In the genomic region with DNA sequence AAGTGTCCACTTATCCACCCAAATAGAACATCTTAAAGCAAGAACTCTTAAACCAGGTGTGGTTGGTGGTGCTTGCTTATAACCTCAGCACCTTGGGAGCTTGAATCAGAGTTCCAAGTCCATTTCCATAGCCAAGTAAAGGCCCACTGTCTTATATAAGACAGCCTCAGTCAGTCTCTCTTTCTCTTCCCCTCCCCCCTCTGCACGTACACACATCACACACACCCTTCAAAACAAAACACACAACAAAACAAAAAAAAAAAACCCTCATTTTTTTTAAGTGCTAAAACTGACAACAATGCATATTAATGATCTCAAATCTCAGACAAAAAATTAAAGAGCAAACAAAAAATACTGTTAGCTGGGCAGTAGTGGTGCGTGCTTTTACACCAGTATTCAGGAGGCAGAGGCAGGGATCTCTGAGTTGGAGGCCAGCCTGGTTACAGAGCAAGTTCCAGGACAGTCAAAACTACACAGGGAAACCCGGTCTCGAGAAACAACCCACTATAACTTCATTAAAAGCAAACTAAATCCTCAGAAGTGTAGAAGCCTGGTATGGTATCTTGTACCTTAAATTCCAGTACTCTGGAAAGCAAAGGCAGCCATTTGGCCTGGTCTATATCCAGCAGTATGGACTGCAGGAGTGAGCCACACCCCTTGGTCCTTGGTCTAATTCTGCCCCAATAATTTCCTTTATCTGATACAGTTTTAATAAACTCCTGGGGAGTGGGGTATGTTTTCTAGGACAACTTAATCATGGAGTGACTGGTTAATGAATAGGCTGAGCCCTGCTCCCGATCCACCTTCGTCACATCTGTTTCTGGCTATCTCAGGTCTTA, we compare ENCODE assay signal across 8 mouse cellular contexts. TPM values are rescaled to one million over a fixed set of nuclear protein-coding genes. Genes with fewer than 3 reads are reported as not detected.
DNase-seq lines count a peak whose midpoint lies in the region; ATAC-seq and TF ChIP-seq lines count a peak whose summit lies in the region.

No protein-coding gene starts in this region.

- 24% methylated on average over 6 of the region's 6 CpGs for WGBS in heart, adult 2 months
- WGBS in embryonic facial prominence, embryonic 15.5 days = 15% methylated on average over 6 of the region's 6 CpGs
- WGBS in kidney, embryonic 15.5 days = 27% methylated on average over 6 of the region's 6 CpGs
- 28% methylated on average over 6 of the region's 6 CpGs for WGBS in neural tube, embryonic 12.5 days

- H3K79me2 ChIP-seq in heart, adult 2 months (replicated peaks; ENCODE audit: control insufficient read depth, insufficient read depth, low read length) = peaks cover 2% of the 10 kb centered on the region

- peak overlapping the region; percentile 53 for H3K4me2 ChIP-seq in embryonic facial prominence, embryonic 15.5 days (replicated peaks)
- H3K4me2 ChIP-seq in kidney, embryonic 15.5 days = peak overlapping the region; percentile 61
- H3K4me2 ChIP-seq in neural tube, embryonic 12.5 days (replicated peaks) = peak overlapping the region; percentile 67

- no peak for TF ChIP-seq POLR2A in heart, adult 2 months (IDR thresholded peaks at IDR 0.05; ENCODE audit: insufficient read depth, low read depth, low read length)
- TF ChIP-seq POLR2A in ES-Bruce4 (IDR thresholded peaks at IDR 0.05; ENCODE audit: insufficient read depth, low read length) = no peak

- peaks cover 13% of the 10 kb centered on the region for H3K4me1 ChIP-seq in heart, adult 2 months (ENCODE audit: control insufficient read depth, insufficient read depth, low read length)
- peaks cover 2% of the 10 kb centered on the region for H3K4me1 ChIP-seq in ES-Bruce4 (ENCODE audit: control insufficient read depth, insufficient read depth, low read length)
- H3K4me1 ChIP-seq in embryonic facial prominence, embryonic 15.5 days = peaks cover 22% of the 10 kb centered on the region
- H3K4me1 ChIP-seq in kidney, embryonic 15.5 days = peaks cover 33% of the 10 kb centered on the region
- H3K4me1 ChIP-seq in neural tube, embryonic 12.5 days = peaks cover 16% of the 10 kb centered on the region

- H3K9ac ChIP-seq in heart, adult 2 months (ENCODE audit: low read depth, low read length) = peak overlapping the region; percentile 77
- H3K9ac ChIP-seq in ES-Bruce4 (ENCODE audit: low read depth, poor library complexity, severe bottlenecking) = peak overlapping the region; percentile 51
- peak overlapping the region; percentile 40 for H3K9ac ChIP-seq in embryonic facial prominence, embryonic 15.5 days
- H3K9ac ChIP-seq in kidney, embryonic 15.5 days = peak overlapping the region; percentile 41
- peak overlapping the region; percentile 63 for H3K9ac ChIP-seq in neural tube, embryonic 12.5 days

- peaks cover 25% of the 10 kb centered on the region for H3K36me3 ChIP-seq in heart, adult 2 months (ENCODE audit: control insufficient read depth, insufficient read depth, low read length)
- H3K36me3 ChIP-seq in ES-Bruce4 (ENCODE audit: control insufficient read depth, insufficient read depth, low read length, poor library complexity, severe bottlenecking) = no peaks in the 10 kb centered on the region
- no peaks in the 10 kb centered on the region for H3K36me3 ChIP-seq in embryonic facial prominence, embryonic 15.5 days
- H3K36me3 ChIP-seq in kidney, embryonic 15.5 days = no peaks in the 10 kb centered on the region
- no peaks in the 10 kb centered on the region for H3K36me3 ChIP-seq in neural tube, embryonic 12.5 days

- DNase-seq in heart, adult 2 months = no peak
- no peak for DNase-seq in heart, postnatal 14 days
- DNase-seq in gastrocnemius, postnatal 4 days (ENCODE audit: low spot score in 2 of 2) = no peak
- DNase-seq in right cerebral cortex, adult 18-20 months = no peak

- no peak for TF ChIP-seq CTCF in heart, adult 2 months (IDR thresholded peaks at IDR 0.05)
- TF ChIP-seq CTCF in ES-Bruce4 (IDR thresholded peaks at IDR 0.05; ENCODE audit: low read depth, low read length) = no peak

- no peaks in the 10 kb centered on the region for H3K27me3 ChIP-seq in heart, adult 2 months (ENCODE audit: control insufficient read depth, insufficient read depth, low read length)
- no peaks in the 10 kb centered on the region for H3K27me3 ChIP-seq in ES-Bruce4 (ENCODE audit: control insufficient read depth, insufficient read depth, low read length, poor library complexity, severe bottlenecking)
- H3K27me3 ChIP-seq in embryonic facial prominence, embryonic 15.5 days = no peaks in the 10 kb centered on the region
- no peaks in the 10 kb centered on the region for H3K27me3 ChIP-seq in kidney, embryonic 15.5 days
- H3K27me3 ChIP-seq in neural tube, embryonic 12.5 days (replicated peaks) = no peaks in the 10 kb centered on the region

- H3K9me3 ChIP-seq in ES-Bruce4 (replicated peaks; ENCODE audit: control insufficient read depth, insufficient read depth, low read length, poor library complexity, severe bottlenecking) = no peaks in the 10 kb centered on the region
- no peaks in the 10 kb centered on the region for H3K9me3 ChIP-seq in embryonic facial prominence, embryonic 15.5 days (replicated peaks)
- no peaks in the 10 kb centered on the region for H3K9me3 ChIP-seq in kidney, embryonic 15.5 days (replicated peaks)
- no peaks in the 10 kb centered on the region for H3K9me3 ChIP-seq in neural tube, embryonic 12.5 days

- TF ChIP-seq EP300 in heart, adult 2 months (IDR thresholded peaks at IDR 0.05; ENCODE audit: insufficient read depth, low read depth, low read length) = no peak
- no peak for TF ChIP-seq EP300 in ES-Bruce4 (IDR thresholded peaks at IDR 0.05; ENCODE audit: insufficient read depth, low read depth, low read length)

- no peak for ATAC-seq in embryonic facial prominence, embryonic 15.5 days (ENCODE audit: insufficient number of reproducible peaks, low FRiP score, low TSS enrichment, low read depth)
- no peak for ATAC-seq in kidney, embryonic 15.5 days (replicated peaks; ENCODE audit: low FRiP score)
- ATAC-seq in neural tube, embryonic 12.5 days (ENCODE audit: low FRiP score, low read depth) = no peak; the same call in 1 of the 2 replicates

- peak overlapping the region; percentile 89 for H3K27ac ChIP-seq in heart, adult 2 months
- H3K27ac ChIP-seq in ES-Bruce4 (ENCODE audit: insufficient read depth, low read length) = peak overlapping the region; percentile 31; the same call in 1 of the 2 replicates
- peak overlapping the region; percentile 91 for H3K27ac ChIP-seq in embryonic facial prominence, embryonic 15.5 days (replicated peaks)
- peak overlapping the region; percentile 91 for H3K27ac ChIP-seq in kidney, embryonic 15.5 days
- peak overlapping the region; percentile 63 for H3K27ac ChIP-seq in neural tube, embryonic 12.5 days

- intact Hi-C loops in heart, adult 2 months (cut with DNase I) = loop anchor here (5.0 to 10.0 kb wide), 3 partner anchors 164 to 374 kb away; a partner anchor contains a TSS
- intact Hi-C loops in heart, postnatal 14 days (cut with DNase I) = loop anchor here (10.0 kb wide), 1 partner anchor 504 kb away; a partner anchor contains a TSS

- H3K4me3 ChIP-seq in heart, adult 2 months = peak overlapping the region; percentile 50
- peak overlapping the region; percentile 90 for H3K4me3 ChIP-seq in ES-Bruce4 (ENCODE audit: low read depth, low read length)
- peak overlapping the region; percentile 96 for H3K4me3 ChIP-seq in embryonic facial prominence, embryonic 15.5 days (replicated peaks)
- peak overlapping the region; percentile 84 for H3K4me3 ChIP-seq in kidney, embryonic 15.5 days (replicated peaks)
- peak overlapping the region; percentile 46 for H3K4me3 ChIP-seq in neural tube, embryonic 12.5 days

RNA-seq across cellular contexts. Expression of a gene that starts 1.3 kb away (rescaled TPM):
- 10 to 100 TPM; 35.4 to 36.8 TPM for total RNA-seq in heart, adult 2 months (2021)
- polyA plus RNA-seq in heart, adult 2 months (2012; rRNA removed) = 8.3 and 18.9 TPM in 2 replicates
- 10 to 100 TPM; 33.7 to 38.1 TPM for total RNA-seq in heart, postnatal 14 days (2021)
- polyA plus RNA-seq in ES-Bruce4 (2011; ENCODE audit: insufficient read depth, insufficient read length, low read depth, missing spikeins) = 49.9 and 57.0 TPM in 2 replicates
- 47.7 and 49.0 TPM in 2 replicates for polyA plus RNA-seq in embryonic facial prominence, embryonic 15.5 days (2015; fragmentation: Nextera tagmentation; extraction: Ambion mirVana)
- polyA plus RNA-seq in kidney, embryonic 15.5 days (2015; fragmentation: Nextera tagmentation; extraction: Ambion mirVana) = 56.1 and 64.2 TPM in 2 replicates
- 48.8 and 49.9 TPM in 2 replicates for polyA plus RNA-seq in neural tube, embryonic 12.5 days (2016; fragmentation: Nextera tagmentation; extraction: Ambion mirVana)
- 10 to 100 TPM; 25.8 to 30.0 TPM for total RNA-seq in gastrocnemius, postnatal 4 days (2021)

RNA-seq across cellular contexts. Expression of a gene that starts 49.8 kb away (rescaled TPM):
- total RNA-seq in heart, adult 2 months (2021) = 10 to 100 TPM; 33.7 to 48.9 TPM
- 34.6 and 50.0 TPM in 2 replicates for polyA plus RNA-seq in heart, adult 2 months (2012; rRNA removed)
- 10 to 100 TPM; 41.9 to 43.6 TPM for total RNA-seq in heart, postnatal 14 days (2021)
- polyA plus RNA-seq in ES-Bruce4 (2011; ENCODE audit: insufficient read depth, insufficient read length, low read depth, missing spikeins) = 23.3 TPM in 2 replicates
- 53.8 and 53.9 TPM in 2 replicates for polyA plus RNA-seq in embryonic facial prominence, embryonic 15.5 days (2015; fragmentation: Nextera tagmentation; extraction: Ambion mirVana)
- polyA plus RNA-seq in kidney, embryonic 15.5 days (2015; fragmentation: Nextera tagmentation; extraction: Ambion mirVana) = 49.3 and 50.5 TPM in 2 replicates
- polyA plus RNA-seq in neural tube, embryonic 12.5 days (2016; fragmentation: Nextera tagmentation; extraction: Ambion mirVana) = 35.6 and 37.3 TPM in 2 replicates
- total RNA-seq in gastrocnemius, postnatal 4 days (2021) = 10 to 100 TPM; 49.4 to 58.0 TPM

Comparison
In these comparisons a context has a peak if more than half of its experiments do, and no peak if none do; other contexts are left out.
1. H3K27ac ChIP-seq: peak in every context shown above with its lines; median percentile 91 in embryonic facial prominence, embryonic 15.5 days; 91 in kidney, embryonic 15.5 days; 89 in heart, adult 2 months; 63 in neural tube, embryonic 12.5 days; 31 in ES-Bruce4.
2. H3K4me3 ChIP-seq: peak in every context shown above with its lines; median percentile 96 in embryonic facial prominence, embryonic 15.5 days; 90 in ES-Bruce4; 84 in kidney, embryonic 15.5 days; 50 in heart, adult 2 months; 46 in neural tube, embryonic 12.5 days.